Mouse (Mus musculus) embryonic facial prominence, embryonic 14.5 days (tissue): ENCODE measurements around the gene Cdk12. TPM values are rescaled to one million over a fixed set of nuclear protein-coding genes. Genes with fewer than 3 reads are reported as not detected.

Experiments
- ATAC-seq: fragments of 200-750 bp; cut with Nextera tagmentation; 2 replicates; pipeline ENCODE4 v1.8.0; 2017; ENCODE audit warnings: low read depth, moderate number of reproducible peaks, moderate TSS enrichment
- DNase-seq: peaks from one replicate; pipeline ENCODE4 v3.0.0-alpha.2; 2015; ENCODE audit warnings: low spot score
- H3K27ac ChIP-seq: fragments of 300-500 bp; sonication (generic); replicated peaks from 2 replicates; pipeline ENCODE4 v1.5.1; 2014; ENCODE audit warnings: low read depth, mild to moderate bottlenecking, low read length, moderate library complexity
- H3K27me3 ChIP-seq: fragments of 300-500 bp; sonication (generic); replicated peaks from 2 replicates; pipeline ENCODE4 v1.6.1; 2014; ENCODE audit warnings: low read length; ENCODE audit not compliant: control insufficient read depth, insufficient read depth
- H3K36me3 ChIP-seq: fragments of 300-500 bp; sonication (generic); 2 replicates; pipeline ENCODE4 v1.6.1; 2014; ENCODE audit warnings: low read length, mixed read lengths; ENCODE audit not compliant: control insufficient read depth, insufficient read depth
- H3K4me1 ChIP-seq: fragments of 300-500 bp; sonication (generic); 2 replicates; pipeline ENCODE4 v1.6.1; 2014; ENCODE audit warnings: antibody characterized with exemption, low read length; ENCODE audit not compliant: control insufficient read depth, insufficient read depth
- H3K4me2 ChIP-seq: fragments of 300-500 bp; sonication (generic); 2 replicates; pipeline ENCODE4 v1.6.1; 2014; ENCODE audit warnings: low read depth, mild to moderate bottlenecking, low read length, moderate library complexity, mixed read lengths
- H3K4me3 ChIP-seq: fragments of 300-500 bp; sonication (generic); 2 replicates; pipeline ENCODE4 v1.5.1; 2014; ENCODE audit warnings: low read depth, mild to moderate bottlenecking, low read length
- H3K9ac ChIP-seq: fragments of 300-500 bp; sonication (generic); 2 replicates; pipeline ENCODE4 v1.6.1; 2014; ENCODE audit warnings: low read depth, mild to moderate bottlenecking, low read length, moderate library complexity, mixed read lengths
- H3K9me3 ChIP-seq: fragments of 300-500 bp; sonication (generic); 2 replicates; pipeline ENCODE4 v1.6.1; 2016; ENCODE audit warnings: low read length; ENCODE audit not compliant: control insufficient read depth
- WGBS: fragments of 180-500 bp; shearing (Covaris S2); extraction: QIAGEN DNeasy Blood & Tissue Kit; methylation state at CpG from one replicate; pipeline ENCODE4 v1.1.7; 2014; 5-methylcytosine and 5-hydroxymethylcytosine counted together
- polyA plus RNA-seq: library from polyadenylated mRNA; unstranded; fragments of >200 nt; fragmentation: Nextera tagmentation; extraction: Ambion mirVana; gene quantifications from 2 replicates; pipeline ENCODE4 v1.2.1, GENCODE M21; 2014

Gene Cdk12
- polyA plus RNA-seq, 1 experiment from 2014 or later, result 9.8 TPM

DNA sequence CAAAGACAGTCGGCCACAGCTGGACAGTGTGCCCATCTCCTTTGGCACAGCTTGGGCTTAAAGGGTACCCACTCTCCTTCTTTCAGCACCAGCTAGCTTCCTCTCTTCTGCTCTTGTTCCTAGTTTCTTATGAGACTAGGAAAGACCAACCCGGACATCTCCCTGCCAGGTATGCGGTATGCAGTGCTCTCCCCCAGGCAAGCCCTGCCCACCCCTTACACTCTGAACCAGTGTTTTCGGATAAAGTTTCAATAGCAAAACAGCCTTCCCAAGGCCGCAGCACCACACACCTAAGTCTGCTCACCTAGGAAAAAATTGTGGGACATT, 118.8 kb downstream of the Cdk12 start:
- 6% methylated on average over 5 of the region's 5 CpGs for WGBS
- Histone ChIP-seq H3K27me3 (peaks cover 100% of the 10 kb centered on the region), H3K9me3 (no peaks in the 10 kb centered on the region), H3K4me2 (no peak overlapping the region), H3K4me3 (no peak overlapping the region), H3K27ac (no peak overlapping the region), H3K4me1 (peaks cover 4% of the 10 kb centered on the region; the same call in 1 of the 2 replicates), H3K36me3 (no peaks in the 10 kb centered on the region), H3K9ac (no peak overlapping the region)
- ATAC-seq (no peak), DNase-seq (no peak)

DNA sequence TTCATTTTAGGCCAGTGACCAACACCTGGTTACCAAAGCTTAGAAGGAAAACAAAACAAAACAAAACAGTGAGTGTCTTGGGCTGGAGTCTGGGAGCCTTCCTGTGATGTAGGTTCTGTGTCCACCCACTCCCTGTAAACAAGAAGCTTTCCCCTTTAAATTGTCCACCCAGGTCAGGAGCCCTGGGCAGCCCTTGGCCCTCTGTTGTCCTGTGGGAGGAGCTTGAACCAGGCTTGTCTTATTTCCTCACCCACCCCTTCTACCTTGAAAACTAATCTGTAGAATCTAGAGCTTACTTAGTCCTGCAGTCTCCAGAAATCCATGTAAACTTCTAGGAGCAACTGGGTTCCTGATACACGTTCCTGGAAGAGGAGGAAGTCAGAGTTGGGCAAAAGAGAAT, 119.3 kb downstream of the Cdk12 start:
- no peak overlapping the region for H3K9ac ChIP-seq
- H3K4me3 ChIP-seq, result no peak overlapping the region
- no peak overlapping the region for H3K4me2 ChIP-seq
- no peaks in the 10 kb centered on the region for H3K36me3 ChIP-seq
- peaks cover 6% of the 10 kb centered on the region; the same call in 1 of the 2 replicates for H3K4me1 ChIP-seq
- ATAC-seq, result no peak
- 3% methylated on average over 1 of the region's 1 CpGs for WGBS
- DNase-seq, result no peak
- H3K27me3 ChIP-seq, result peaks cover 100% of the 10 kb centered on the region
- H3K9me3 ChIP-seq, result no peaks in the 10 kb centered on the region
- H3K27ac ChIP-seq, result no peak overlapping the region

DNA sequence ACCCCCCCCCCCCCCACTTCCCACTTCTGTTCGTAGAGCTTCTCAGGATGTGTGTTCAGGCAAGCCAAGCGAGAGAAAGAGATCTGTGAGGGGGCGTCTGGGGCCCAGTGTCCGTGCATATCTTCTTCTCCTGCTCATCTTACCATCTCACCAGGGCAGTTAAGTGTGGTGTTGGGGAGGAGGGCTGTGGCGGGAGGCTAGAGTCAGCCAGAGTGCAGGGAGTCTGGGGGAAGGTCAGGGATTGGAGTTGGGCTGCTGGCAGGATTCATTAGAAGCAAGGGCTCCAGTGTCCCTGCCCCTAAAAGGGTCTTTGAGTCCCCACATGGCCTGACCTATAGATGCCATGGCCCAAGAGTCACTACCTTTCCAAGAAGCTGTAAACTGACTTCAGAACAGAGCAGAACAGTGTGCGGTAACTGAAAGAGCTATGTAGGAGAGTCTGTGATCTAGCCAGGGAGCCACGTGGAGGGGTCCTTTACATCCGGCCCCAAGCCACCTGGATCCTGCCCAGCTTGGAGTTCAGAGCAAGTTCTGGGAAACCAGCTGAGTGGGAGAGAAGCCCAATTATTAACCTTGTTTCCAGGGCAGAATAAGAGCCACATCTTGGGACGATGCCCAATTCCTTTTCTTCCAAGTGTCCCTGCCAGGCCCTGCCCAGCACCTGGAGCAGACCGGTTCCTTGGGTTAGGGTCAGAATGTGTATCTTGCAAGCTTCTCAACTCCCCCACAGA, 120.4 kb downstream of the Cdk12 start:
- no peak for ATAC-seq
- DNase-seq, result no peak
- Histone ChIP-seq H3K27ac (no peak overlapping the region), H3K36me3 (no peaks in the 10 kb centered on the region), H3K9me3 (no peaks in the 10 kb centered on the region), H3K27me3 (peaks cover 100% of the 10 kb centered on the region), H3K9ac (no peak overlapping the region), H3K4me1 (peaks cover 15% of the 10 kb centered on the region; the same call in 1 of the 2 replicates), H3K4me2 (no peak overlapping the region), H3K4me3 (no peak overlapping the region)
- WGBS, result 6% methylated on average over 10 of the region's 10 CpGs

DNA sequence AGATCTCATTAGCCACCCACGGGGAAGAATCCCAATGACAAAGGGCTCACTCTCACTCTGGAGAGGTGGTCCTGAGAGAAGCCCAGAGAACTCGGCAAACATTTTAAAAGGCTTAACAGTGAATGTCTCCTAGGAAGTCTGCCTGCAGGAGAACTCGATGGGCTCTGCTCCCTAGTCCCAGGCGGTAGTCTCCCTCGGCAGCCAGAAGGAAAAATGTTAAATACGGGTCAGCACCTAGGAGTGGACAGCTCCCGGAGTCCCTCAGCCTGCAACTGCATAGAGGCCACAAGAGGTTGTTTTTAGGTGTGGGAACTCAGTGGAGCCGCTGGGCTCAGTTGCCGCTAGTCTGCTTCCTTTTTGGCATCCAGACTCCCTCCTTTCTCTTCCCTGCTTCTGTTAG, 121.1 kb downstream of the Cdk12 start:
- no peaks in the 10 kb centered on the region for H3K9me3 ChIP-seq
- no peak overlapping the region for H3K4me2 ChIP-seq
- no peak overlapping the region for H3K4me3 ChIP-seq
- no peaks in the 10 kb centered on the region for H3K36me3 ChIP-seq
- no peak overlapping the region for H3K27ac ChIP-seq
- H3K4me1 ChIP-seq, result peaks cover 18% of the 10 kb centered on the region; the same call in 1 of the 2 replicates
- DNase-seq, result peak; percentile 48
- 3% methylated on average over 9 of the region's 9 CpGs for WGBS
- H3K27me3 ChIP-seq, result peaks cover 100% of the 10 kb centered on the region
- no peak for ATAC-seq
- H3K9ac ChIP-seq, result no peak overlapping the region

DNA sequence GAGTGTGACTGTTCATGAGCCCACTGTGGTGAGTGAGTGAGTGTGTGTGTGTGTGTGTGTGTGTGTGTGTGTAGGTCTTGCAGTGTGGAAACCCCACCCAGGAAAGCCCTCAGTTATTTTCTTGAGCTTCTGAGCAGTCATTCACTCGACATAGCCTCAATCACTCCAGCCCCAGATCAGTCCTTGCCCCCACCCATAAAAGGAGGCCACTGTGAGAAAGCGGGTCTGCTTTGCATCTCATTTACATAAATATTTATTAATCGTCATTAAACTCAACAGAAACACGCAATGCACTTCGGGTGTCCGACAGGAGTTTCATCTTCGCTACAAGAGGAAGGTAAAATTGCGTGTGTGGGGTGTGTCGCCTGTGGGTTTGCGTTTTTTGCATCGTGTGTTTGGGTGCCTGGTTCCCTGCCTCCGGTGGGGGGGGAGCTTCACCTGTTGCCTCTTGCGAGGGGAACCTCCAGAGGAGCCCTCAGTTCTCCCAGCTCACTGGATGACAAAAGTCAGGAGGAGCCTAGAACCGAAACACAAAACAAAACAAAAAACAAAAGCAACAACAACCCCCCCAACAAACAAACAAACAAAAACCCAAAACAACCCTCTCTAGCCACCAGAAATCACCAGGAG, 122.4 kb downstream of the Cdk12 start:
- Histone ChIP-seq H3K9ac (no peak overlapping the region), H3K4me2 (no peak overlapping the region), H3K4me3 (no peak overlapping the region), H3K27ac (no peak overlapping the region), H3K4me1 (peaks cover 18% of the 10 kb centered on the region; the same call in 1 of the 2 replicates), H3K27me3 (peaks cover 100% of the 10 kb centered on the region), H3K9me3 (no peaks in the 10 kb centered on the region), H3K36me3 (no peaks in the 10 kb centered on the region)
- WGBS, result 3% methylated on average over 14 of the region's 14 CpGs
- ATAC-seq (no peak), DNase-seq (no peak)

DNA sequence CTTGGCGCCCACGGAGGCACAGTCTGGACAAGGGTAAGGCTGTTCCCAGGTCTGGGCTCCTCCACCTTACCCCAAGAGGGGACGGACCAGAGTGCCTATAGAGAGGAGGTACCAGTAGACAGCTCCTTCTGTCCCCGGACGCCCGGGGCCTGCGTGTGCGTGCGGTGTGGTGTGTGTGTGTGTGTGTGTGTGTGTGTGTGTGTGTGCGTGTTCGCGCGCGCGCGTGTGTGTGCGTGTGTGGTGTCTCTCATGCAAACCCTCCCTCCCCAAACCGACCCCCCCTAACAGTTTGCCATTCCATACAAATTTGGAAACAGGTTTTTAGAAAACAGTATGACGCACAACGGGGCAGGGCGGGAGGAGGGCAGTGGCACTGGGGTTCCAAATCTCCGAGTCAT, 123.0 kb downstream of the Cdk12 start:
- H3K4me1 ChIP-seq, result peaks cover 18% of the 10 kb centered on the region; the same call in 1 of the 2 replicates
- no peak overlapping the region for H3K27ac ChIP-seq
- WGBS, result 3% methylated on average over 11 of the region's 22 CpGs
- H3K4me3 ChIP-seq, result no peak overlapping the region
- H3K9me3 ChIP-seq, result no peaks in the 10 kb centered on the region
- H3K4me2 ChIP-seq, result no peak overlapping the region
- no peak for ATAC-seq
- H3K27me3 ChIP-seq, result peaks cover 100% of the 10 kb centered on the region
- H3K36me3 ChIP-seq, result no peaks in the 10 kb centered on the region
- H3K9ac ChIP-seq, result no peak overlapping the region
- DNase-seq, result no peak

DNA sequence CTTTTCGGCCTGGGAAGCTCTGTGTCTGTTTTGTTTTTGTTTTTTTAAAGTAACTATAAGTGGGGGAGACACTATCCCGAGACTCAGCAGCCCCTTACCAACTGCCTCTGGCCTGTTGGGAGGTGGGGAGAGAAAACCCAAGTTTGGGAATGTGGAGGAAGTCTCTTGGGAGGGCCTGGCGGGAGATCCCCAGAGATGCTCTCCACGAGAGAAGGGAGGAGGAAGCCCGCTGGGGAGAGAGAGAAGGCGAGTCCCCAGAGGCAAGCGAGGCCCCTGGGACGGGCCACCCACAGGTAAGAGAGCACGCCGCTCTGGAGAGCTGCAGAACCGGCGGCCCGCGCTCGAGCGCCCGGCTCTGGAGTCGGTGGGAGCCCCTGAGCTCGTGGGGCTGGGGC, 123.9 kb downstream of the Cdk12 start:
- no peaks in the 10 kb centered on the region for H3K9me3 ChIP-seq
- no peak overlapping the region for H3K4me2 ChIP-seq
- H3K9ac ChIP-seq, result no peak overlapping the region
- under 1% methylated on average over 19 of the region's 19 CpGs for WGBS
- H3K27ac ChIP-seq, result no peak overlapping the region
- DNase-seq (no peak), ATAC-seq (no peak)
- H3K36me3 ChIP-seq, result no peaks in the 10 kb centered on the region
- H3K4me1 ChIP-seq, result peaks cover 14% of the 10 kb centered on the region; the same call in 1 of the 2 replicates
- H3K4me3 ChIP-seq, result peak overlapping the region; percentile 26
- H3K27me3 ChIP-seq, result peaks cover 100% of the 10 kb centered on the region

DNA sequence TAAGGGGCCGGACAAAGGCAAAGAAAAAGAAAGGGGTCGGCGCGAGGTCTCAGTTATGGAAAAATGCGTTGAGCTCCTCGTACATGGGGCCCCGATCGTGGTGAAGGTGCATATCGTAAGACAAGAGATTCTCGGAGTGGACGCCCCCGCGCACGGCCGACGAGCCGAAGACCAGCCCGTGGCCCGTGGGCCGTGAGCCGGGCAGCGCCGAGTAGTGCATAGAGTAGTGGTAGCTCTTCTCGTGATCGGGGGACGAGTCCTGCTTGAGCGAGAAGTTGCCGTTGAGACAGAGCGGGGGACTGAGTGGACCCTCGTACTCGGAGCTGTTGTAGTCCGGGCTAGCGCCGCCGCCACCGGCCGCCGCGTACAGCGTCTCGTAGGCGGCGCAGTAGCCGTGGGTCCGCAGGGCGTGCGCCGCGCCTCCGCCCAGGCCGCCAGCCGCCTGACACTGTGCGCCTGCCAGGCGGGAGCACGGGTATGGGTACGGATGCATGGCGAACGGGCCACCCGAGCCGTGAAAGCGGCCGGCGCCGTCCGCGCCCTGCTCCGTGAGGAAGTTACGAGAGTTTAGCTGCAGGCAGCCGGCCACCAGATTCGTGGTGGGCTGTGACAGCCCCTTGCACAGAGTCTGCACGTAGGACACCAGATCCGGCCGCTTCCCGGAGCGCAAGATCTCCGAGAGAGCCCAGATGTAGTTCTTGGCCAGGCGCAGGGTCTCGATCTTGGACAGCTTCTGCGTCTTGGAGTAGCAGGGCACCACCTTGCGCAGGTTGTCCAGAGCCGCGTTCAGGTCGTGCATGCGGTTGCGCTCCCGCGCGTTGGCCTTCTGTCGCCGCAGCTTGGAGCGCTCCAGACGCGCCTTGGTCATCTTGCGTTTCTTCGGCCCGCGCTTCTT, 124.5 kb downstream of the Cdk12 start:
- ATAC-seq (no peak), DNase-seq (no peak)
- H3K4me1 ChIP-seq, result peaks cover 14% of the 10 kb centered on the region; the same call in 1 of the 2 replicates
- no peaks in the 10 kb centered on the region for H3K9me3 ChIP-seq
- no peak overlapping the region for H3K27ac ChIP-seq
- H3K4me2 ChIP-seq, result peak overlapping the region; percentile 45
- no peaks in the 10 kb centered on the region for H3K36me3 ChIP-seq
- H3K27me3 ChIP-seq, result peaks cover 100% of the 10 kb centered on the region
- H3K9ac ChIP-seq, result peak overlapping the region; percentile 34
- H3K4me3 ChIP-seq, result peak overlapping the region; percentile 26
- WGBS, result 1% methylated on average over 70 of the region's 97 CpGs
